Mouse (Mus musculus) midbrain, embryonic 14.5 days (tissue): ENCODE results near the gene Prkn. TPM values are rescaled to one million over a fixed set of nuclear protein-coding genes. Genes with fewer than 3 reads are reported as not detected.
"Not testable (repeated sequence)": the region's sequence is repeated elsewhere in the genome, so short reads cannot be mapped to it uniquely, and the experiment has no call there.

Experiments
- ATAC-seq: fragments of 200-750 bp; cut with Nextera tagmentation; 2 replicates; pipeline ENCODE4 v1.8.0; 2017; ENCODE audit warnings: moderate number of reproducible peaks, moderate library complexity; ENCODE audit not compliant: low FRiP score, low TSS enrichment
- DNase-seq: peaks from one replicate; pipeline ENCODE4 v3.0.0-alpha.2; 2015
- H3K27ac ChIP-seq: fragments of 300-500 bp; sonication (generic); replicated peaks from 2 replicates; pipeline ENCODE4 v1.5.1; 2014; ENCODE audit warnings: mild to moderate bottlenecking, low read depth, low read length, moderate library complexity
- H3K27me3 ChIP-seq: fragments of 300-500 bp; sonication (generic); 2 replicates; pipeline ENCODE4 v1.6.1; 2014; ENCODE audit warnings: low read length, control low read depth, mixed read lengths; ENCODE audit not compliant: control insufficient read depth, insufficient read depth
- H3K36me3 ChIP-seq: fragments of 300-500 bp; sonication (generic); 2 replicates; pipeline ENCODE4 v1.6.1; 2014; ENCODE audit warnings: low read length, control low read depth; ENCODE audit not compliant: control insufficient read depth, insufficient read depth
- H3K4me1 ChIP-seq: fragments of 300-500 bp; sonication (generic); 2 replicates; pipeline ENCODE4 v1.6.1; 2014; ENCODE audit warnings: mild to moderate bottlenecking, antibody characterized with exemption, low read length, control low read depth; ENCODE audit not compliant: control insufficient read depth, insufficient read depth
- H3K4me2 ChIP-seq: fragments of 300-500 bp; sonication (generic); 2 replicates; pipeline ENCODE4 v1.6.1; 2014; ENCODE audit warnings: mild to moderate bottlenecking, low read length, moderate library complexity
- H3K4me3 ChIP-seq: fragments of 300-500 bp; sonication (generic); replicated peaks from 2 replicates; pipeline ENCODE4 v1.5.1; 2014; ENCODE audit warnings: low read depth, low read length
- H3K9ac ChIP-seq: fragments of 300-500 bp; sonication (generic); replicated peaks from 2 replicates; pipeline ENCODE4 v1.6.1; 2014; ENCODE audit warnings: mild to moderate bottlenecking, low read length, moderate library complexity
- H3K9me3 ChIP-seq: fragments of 300-500 bp; sonication (generic); 2 replicates; pipeline ENCODE4 v1.6.1; 2016; ENCODE audit warnings: low read length, control low read depth, mixed read lengths; ENCODE audit not compliant: control insufficient read depth
- WGBS: fragments of 180-500 bp; shearing (Covaris S2); extraction: QIAGEN DNeasy Blood & Tissue Kit; methylation state at CpG from one replicate; pipeline ENCODE4 v1.1.7; 2014; 5-methylcytosine and 5-hydroxymethylcytosine counted together
- polyA plus RNA-seq: library from polyadenylated mRNA; unstranded; fragments of >200 nt; fragmentation: Nextera tagmentation; extraction: Ambion mirVana; gene quantifications from 2 replicates; pipeline ENCODE4 v1.2.1, GENCODE M21; 2014

Prkn gene
- polyA plus RNA-seq, 1 experiment from 2014 or later: 4.4 TPM

DNA sequence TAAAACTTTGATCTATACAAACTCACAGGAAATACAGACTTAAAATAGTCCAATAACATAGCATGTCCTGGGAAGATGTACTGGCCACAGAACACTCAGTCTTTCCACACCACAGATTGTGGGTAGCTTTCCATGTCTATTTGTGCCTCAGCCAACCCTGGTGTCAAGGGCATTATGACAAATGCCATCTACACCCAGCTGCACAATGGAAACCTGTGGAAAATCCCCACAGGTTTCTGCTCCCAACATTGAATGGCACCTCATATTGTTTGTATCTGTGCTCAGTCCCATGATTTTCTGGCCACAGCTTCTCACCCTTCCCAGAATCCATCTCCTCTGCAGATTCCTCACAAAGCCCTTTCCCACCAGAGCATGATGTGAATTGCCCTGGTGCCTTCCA is 347.2 kb downstream of the Prkn start:
- no peak overlapping the region for H3K4me3 ChIP-seq
- H3K9ac ChIP-seq: no peak overlapping the region
- no peak overlapping the region for H3K27ac ChIP-seq
- H3K4me1 ChIP-seq: no peaks in the 10 kb centered on the region
- ATAC-seq: no peak
- no peak for DNase-seq
- no peaks in the 10 kb centered on the region for H3K27me3 ChIP-seq
- H3K36me3 ChIP-seq: no peaks in the 10 kb centered on the region
- H3K4me2 ChIP-seq: no peak overlapping the region
- H3K9me3 ChIP-seq: no peaks in the 10 kb centered on the region

GRCm38 (mm10) chr17:11188494-11188893 is 348.3 kb downstream of the Prkn start:
- ATAC-seq: no peak
- Histone ChIP-seq H3K4me1 (no peaks in the 10 kb centered on the region), H3K9ac (no peak overlapping the region), H3K4me3 (no peak overlapping the region), H3K9me3 (no peaks in the 10 kb centered on the region), H3K27me3 (no peaks in the 10 kb centered on the region), H3K4me2 (no peak overlapping the region), H3K27ac (no peak overlapping the region), H3K36me3 (no peaks in the 10 kb centered on the region)
- DNase-seq: no peak
- WGBS: 87% methylated on average over 4 of the region's 4 CpGs

DNA sequence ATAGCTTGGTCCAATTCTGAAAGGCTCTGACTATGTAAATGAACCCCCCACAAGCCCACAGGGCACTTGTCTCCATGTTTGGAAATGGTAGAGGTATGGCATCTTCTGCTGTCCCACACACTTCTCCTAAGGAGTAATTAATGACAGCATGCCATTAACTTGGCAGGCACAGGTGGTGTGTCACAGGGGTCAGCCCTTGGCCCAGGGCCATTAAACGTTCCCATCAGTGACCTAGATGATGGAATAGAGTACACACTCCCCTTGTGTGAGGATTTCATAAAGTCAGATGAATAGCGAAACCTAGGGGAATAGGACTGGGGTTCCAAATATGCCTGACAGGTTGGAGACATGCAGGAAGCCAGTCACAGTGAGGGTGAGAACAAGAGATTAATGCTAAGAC is 350.1 kb downstream of the Prkn start:
- 80% methylated on average over 2 of the region's 2 CpGs for whole genome bisulfite sequencing
- no peak for DNase-seq

GRCm38 (mm10) chr17:11198134-11198533 is 357.9 kb downstream of the Prkn start:
- H3K4me3 ChIP-seq: no peak overlapping the region
- H3K4me2 ChIP-seq: no peak overlapping the region
- H3K36me3 ChIP-seq: no peaks in the 10 kb centered on the region
- 50% methylated on average over 2 of the region's 2 CpGs for WGBS
- no peaks in the 10 kb centered on the region for H3K9me3 ChIP-seq
- no peaks in the 10 kb centered on the region for H3K4me1 ChIP-seq
- H3K9ac ChIP-seq: no peak overlapping the region
- H3K27me3 ChIP-seq: no peaks in the 10 kb centered on the region
- no peak overlapping the region for H3K27ac ChIP-seq
- DNase-seq (no peak), ATAC-seq (no peak)

More for the DNA sequence above, 350.1 kb downstream of the Prkn start:
- Histone ChIP-seq H3K4me2 (no peak overlapping the region), H3K9ac (no peak overlapping the region), H3K27ac (no peak overlapping the region), H3K4me3 (no peak overlapping the region), H3K36me3 (no peaks in the 10 kb centered on the region), H3K9me3 (no peaks in the 10 kb centered on the region), H3K27me3 (no peaks in the 10 kb centered on the region), H3K4me1 (no peaks in the 10 kb centered on the region)
- no peak for ATAC-seq

- WGBS: 88% methylated on average over 4 of the region's 4 CpGs
- not testable (repeated sequence) for DNase-seq
Observed at GRCm38 (mm10) chr17:11209063-11209462, 368.9 kb downstream of the Prkn start.

GRCm38 (mm10) chr17:11211006-11211405 is 370.8 kb downstream of the Prkn start:
- H3K4me3 ChIP-seq: no peak overlapping the region
- H3K27ac ChIP-seq: no peak overlapping the region
- 0 out of 2 replicates have a peak, but pooled peaks cover 3% of the 10 kb centered on the region for H3K4me1 ChIP-seq
- DNase-seq (no peak), ATAC-seq (no peak)
- no peak overlapping the region for H3K9ac ChIP-seq
- H3K36me3 ChIP-seq: no peaks in the 10 kb centered on the region
- no peak overlapping the region for H3K4me2 ChIP-seq
- no peaks in the 10 kb centered on the region for H3K27me3 ChIP-seq
- WGBS: 78% methylated on average over 11 of the region's 11 CpGs
- 0 out of 2 replicates have a peak, but pooled peaks cover 2% of the 10 kb centered on the region for H3K9me3 ChIP-seq

More at GRCm38 (mm10) chr17:11209063-11209462, 368.9 kb downstream of the Prkn start:
- H3K4me2 ChIP-seq, H3K9ac ChIP-seq, H3K4me1 ChIP-seq, H3K4me3 ChIP-seq, H3K36me3 ChIP-seq, H3K27me3 ChIP-seq, ATAC-seq, H3K27ac ChIP-seq, H3K9me3 ChIP-seq: not testable (repeated sequence)

- DNase-seq: no peak
- ATAC-seq: no peak
- Histone ChIP-seq H3K27ac (no peak overlapping the region), H3K36me3 (no peaks in the 10 kb centered on the region), H3K4me1 (0 out of 2 replicates have a peak, but pooled peaks cover 3% of the 10 kb centered on the region), H3K27me3 (no peaks in the 10 kb centered on the region), H3K4me2 (no peak overlapping the region), H3K4me3 (no peak overlapping the region), H3K9ac (no peak overlapping the region), H3K9me3 (0 out of 2 replicates have a peak, but pooled peaks cover 2% of the 10 kb centered on the region)
- 39% methylated on average over 4 of the region's 4 CpGs for WGBS
Observed at GRCm38 (mm10) chr17:11211591-11211990, 371.4 kb downstream of the Prkn start.

DNA sequence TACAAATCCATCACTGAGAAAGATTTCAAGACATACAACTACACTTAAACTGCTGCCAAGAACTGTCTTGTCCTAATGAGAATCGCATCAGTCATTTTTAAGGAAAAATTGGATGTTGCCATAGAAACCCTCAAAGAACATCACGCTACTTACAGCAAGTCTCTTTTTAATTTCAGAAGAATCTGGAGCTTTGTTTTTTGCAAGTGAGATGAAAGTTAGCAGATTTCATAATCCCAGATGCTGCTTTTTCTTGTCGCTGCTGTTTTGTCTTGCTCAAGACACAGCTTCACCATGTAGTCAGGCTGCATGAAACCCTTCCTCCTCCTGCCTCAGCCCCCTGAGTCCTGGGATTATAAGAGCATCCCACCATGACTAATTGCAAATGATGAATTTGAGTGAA is 373.5 kb downstream of the Prkn start:
- H3K4me1 ChIP-seq: 0 out of 2 replicates have a peak, but pooled peaks cover 10% of the 10 kb centered on the region
- no peaks in the 10 kb centered on the region for H3K36me3 ChIP-seq
- no peak for DNase-seq
- H3K4me3 ChIP-seq: no peak overlapping the region
- H3K4me2 ChIP-seq: no peak overlapping the region
- H3K27ac ChIP-seq: no peak overlapping the region
- no peak for ATAC-seq
- H3K9me3 ChIP-seq: 0 out of 2 replicates have a peak, but pooled peaks cover 2% of the 10 kb centered on the region
- 83% methylated on average over 3 of the region's 3 CpGs for WGBS
- no peak overlapping the region for H3K9ac ChIP-seq
- H3K27me3 ChIP-seq: no peaks in the 10 kb centered on the region

GRCm38 (mm10) chr17:11229011-11229410 is 388.8 kb downstream of the Prkn start:
- Histone ChIP-seq H3K36me3 (no peaks in the 10 kb centered on the region), H3K4me3 (no peak overlapping the region), H3K27me3 (no peaks in the 10 kb centered on the region), H3K27ac (no peak overlapping the region), H3K4me2 (no peak overlapping the region), H3K9ac (no peak overlapping the region), H3K9me3 (no peaks in the 10 kb centered on the region), H3K4me1 (no peaks in the 10 kb centered on the region)
- WGBS: 81% methylated on average over 4 of the region's 4 CpGs
- no peak for DNase-seq
- no peak for ATAC-seq
